In genomic region chr9:70257289-70258101, GRCm38 (mm10) we compare ENCODE assay signal across 8 mouse cellular contexts. TPM values are rescaled to one million over a fixed set of nuclear protein-coding genes. Genes with fewer than 3 reads are reported as not detected.
DNase-seq lines count a peak whose midpoint lies in the region; ATAC-seq and TF ChIP-seq lines count a peak whose summit lies in the region.

No protein-coding gene starts in this region.

- no peak for ATAC-seq in midbrain, embryonic 11.5 days (ENCODE audit: low FRiP score)
- ATAC-seq in midbrain, embryonic 16.5 days = no peak
- ATAC-seq in kidney, postnatal 0 days (replicated peaks; ENCODE audit: low FRiP score, low read depth) = peak; percentile 36; the same call in 1 of the 2 replicates
- no peak for ATAC-seq in neural tube, embryonic 11.5 days (ENCODE audit: insufficient read depth, low FRiP score, low TSS enrichment)
- ATAC-seq in forebrain, embryonic 15.5 days (replicated peaks) = no peak
- no peak for ATAC-seq in erythroblast, adult 5-6 weeks (replicated peaks; ENCODE audit: low FRiP score, poor library complexity, severe bottlenecking)

- H3K27ac ChIP-seq in midbrain, embryonic 11.5 days (ENCODE audit: low read depth, low read length) = no peak overlapping the region
- no peak overlapping the region for H3K27ac ChIP-seq in midbrain, embryonic 16.5 days (ENCODE audit: low read length)
- peak overlapping the region; percentile 20; the same call in 1 of the 2 replicates for H3K27ac ChIP-seq in brown adipose tissue, adult 24 weeks (replicated peaks; ENCODE audit: low read depth, low read length)
- H3K27ac ChIP-seq in kidney, postnatal 0 days = peak overlapping the region; percentile 13; the same call in 1 of the 2 replicates
- H3K27ac ChIP-seq in neural tube, embryonic 11.5 days (ENCODE audit: low read depth, low read length) = no peak overlapping the region
- no peak overlapping the region for H3K27ac ChIP-seq in forebrain, embryonic 15.5 days (replicated peaks)

- no peaks in the 10 kb centered on the region for H3K27me3 ChIP-seq in midbrain, embryonic 11.5 days (ENCODE audit: control insufficient read depth, insufficient read depth, low read length)
- no peaks in the 10 kb centered on the region for H3K27me3 ChIP-seq in midbrain, embryonic 16.5 days (ENCODE audit: control insufficient read depth, insufficient read depth, low read depth, low read length)
- H3K27me3 ChIP-seq in kidney, postnatal 0 days (ENCODE audit: insufficient read depth, low read length) = no peaks in the 10 kb centered on the region
- no peaks in the 10 kb centered on the region for H3K27me3 ChIP-seq in neural tube, embryonic 11.5 days (ENCODE audit: control insufficient read depth, insufficient read depth, low read length)
- no peaks in the 10 kb centered on the region for H3K27me3 ChIP-seq in forebrain, embryonic 15.5 days

- H3K4me3 ChIP-seq in midbrain, embryonic 11.5 days (ENCODE audit: low read depth, low read length) = no peak overlapping the region
- H3K4me3 ChIP-seq in midbrain, embryonic 16.5 days (ENCODE audit: low read depth, low read length) = no peak overlapping the region
- no peak overlapping the region for H3K4me3 ChIP-seq in brown adipose tissue, adult 24 weeks (ENCODE audit: insufficient read depth, low read depth, low read length)
- H3K4me3 ChIP-seq in kidney, postnatal 0 days (replicated peaks; ENCODE audit: low read depth, low read length) = no peak overlapping the region
- no peak overlapping the region for H3K4me3 ChIP-seq in neural tube, embryonic 11.5 days (ENCODE audit: low read depth, low read length)
- no peak overlapping the region for H3K4me3 ChIP-seq in forebrain, embryonic 15.5 days

- no peak overlapping the region; the same call in 1 of the 2 replicates for H3K4me2 ChIP-seq in midbrain, embryonic 11.5 days
- H3K4me2 ChIP-seq in midbrain, embryonic 16.5 days (ENCODE audit: low read length) = no peak overlapping the region
- H3K4me2 ChIP-seq in kidney, postnatal 0 days (ENCODE audit: low read length) = no peak overlapping the region
- H3K4me2 ChIP-seq in neural tube, embryonic 11.5 days (ENCODE audit: low read depth) = no peak overlapping the region
- no peak overlapping the region for H3K4me2 ChIP-seq in forebrain, embryonic 15.5 days (replicated peaks)

- DNase-seq in midbrain, embryonic 11.5 days (ENCODE audit: low spot score, missing footprints) = peak; percentile 71
- DNase-seq in kidney, postnatal 0 days (ENCODE audit: low spot score) = peak; percentile 85
- DNase-seq in neural tube, embryonic 11.5 days (ENCODE audit: low spot score) = peak; percentile 62
- DNase-seq in c-Kit-positive CD71-positive TER-119-positive erythroid progenitor cells, embryonic 14.5 days (ENCODE audit: low spot score) = no peak

- no peaks in the 10 kb centered on the region for H3K36me3 ChIP-seq in midbrain, embryonic 11.5 days (ENCODE audit: control insufficient read depth, insufficient read depth, low read length)
- H3K36me3 ChIP-seq in midbrain, embryonic 16.5 days (ENCODE audit: control insufficient read depth, insufficient read depth, low read length) = no peaks in the 10 kb centered on the region
- no peaks in the 10 kb centered on the region for H3K36me3 ChIP-seq in kidney, postnatal 0 days (ENCODE audit: insufficient read depth, low read length)
- no peaks in the 10 kb centered on the region for H3K36me3 ChIP-seq in neural tube, embryonic 11.5 days (ENCODE audit: control insufficient read depth, insufficient read depth, low read length)
- H3K36me3 ChIP-seq in forebrain, embryonic 15.5 days = no peaks in the 10 kb centered on the region

- peaks cover 5% of the 10 kb centered on the region for H3K4me1 ChIP-seq in midbrain, embryonic 11.5 days (ENCODE audit: control insufficient read depth, insufficient read depth, low read length)
- peaks cover 7% of the 10 kb centered on the region; the same call in 1 of the 2 replicates for H3K4me1 ChIP-seq in midbrain, embryonic 16.5 days (ENCODE audit: control insufficient read depth, insufficient read depth, low read length)
- H3K4me1 ChIP-seq in brown adipose tissue, adult 24 weeks (ENCODE audit: control insufficient read depth, insufficient read depth, insufficient read length, low read length) = peaks cover 50% of the 10 kb centered on the region
- peaks cover 19% of the 10 kb centered on the region for H3K4me1 ChIP-seq in kidney, postnatal 0 days (replicated peaks; ENCODE audit: insufficient read depth, low read length)
- peaks cover 8% of the 10 kb centered on the region for H3K4me1 ChIP-seq in neural tube, embryonic 11.5 days (ENCODE audit: control insufficient read depth, insufficient read depth, low read length)
- no peaks in the 10 kb centered on the region for H3K4me1 ChIP-seq in forebrain, embryonic 15.5 days

- 58% methylated on average over 13 of the region's 13 CpGs for WGBS in midbrain, embryonic 11.5 days
- 71% methylated on average over 13 of the region's 13 CpGs for WGBS in midbrain, embryonic 16.5 days
- WGBS in kidney, postnatal 0 days = 29% methylated on average over 13 of the region's 13 CpGs
- 41% methylated on average over 13 of the region's 13 CpGs for WGBS in neural tube, embryonic 11.5 days
- WGBS in forebrain, embryonic 15.5 days = 69% methylated on average over 13 of the region's 13 CpGs

- no peak for TF ChIP-seq CTCF in kidney, postnatal 0 days (IDR thresholded peaks at IDR 0.05; ENCODE audit: low read depth)

- no peaks in the 10 kb centered on the region for H3K9me3 ChIP-seq in midbrain, embryonic 11.5 days (ENCODE audit: control insufficient read depth, low read length)
- H3K9me3 ChIP-seq in midbrain, embryonic 16.5 days (replicated peaks; ENCODE audit: control insufficient read depth, low read length, poor library complexity, severe bottlenecking) = no peaks in the 10 kb centered on the region
- no peaks in the 10 kb centered on the region for H3K9me3 ChIP-seq in kidney, postnatal 0 days (replicated peaks; ENCODE audit: low read length)
- H3K9me3 ChIP-seq in neural tube, embryonic 11.5 days (ENCODE audit: control insufficient read depth, low read length) = no peaks in the 10 kb centered on the region
- H3K9me3 ChIP-seq in forebrain, embryonic 15.5 days = no peaks in the 10 kb centered on the region

- H3K9ac ChIP-seq in midbrain, embryonic 11.5 days (ENCODE audit: low read length) = no peak overlapping the region
- no peak overlapping the region for H3K9ac ChIP-seq in midbrain, embryonic 16.5 days (ENCODE audit: low read depth, low read length)
- no peak overlapping the region for H3K9ac ChIP-seq in kidney, postnatal 0 days (ENCODE audit: low read depth, low read length)
- no peak overlapping the region; the same call in 1 of the 2 replicates for H3K9ac ChIP-seq in neural tube, embryonic 11.5 days (ENCODE audit: low read length)
- H3K9ac ChIP-seq in forebrain, embryonic 15.5 days (replicated peaks) = no peak overlapping the region

RNA-seq across cellular contexts. Expression of gene Myo1e, which starts 50.3 kb away (rescaled TPM):
- 9.5 and 9.7 TPM in 2 replicates for polyA plus RNA-seq in midbrain, embryonic 11.5 days (2014; fragmentation: Nextera tagmentation; extraction: Ambion mirVana)
- polyA plus RNA-seq in midbrain, embryonic 16.5 days (2015; fragmentation: Nextera tagmentation; extraction: Ambion mirVana) = 6.1 and 6.5 TPM in 2 replicates
- polyA plus RNA-seq in brown adipose tissue, adult 24 weeks (2012; ENCODE audit: insufficient read depth, insufficient read length, missing spikeins) = 2.0 and 2.9 TPM in 2 replicates
- 17.0 and 20.2 TPM in 2 replicates for polyA plus RNA-seq in kidney, postnatal 0 days (2015; fragmentation: Nextera tagmentation; extraction: Ambion mirVana)
- 10.0 and 10.7 TPM in 2 replicates for polyA plus RNA-seq in neural tube, embryonic 11.5 days (2014; fragmentation: Nextera tagmentation; extraction: Ambion mirVana)
- 5.1 and 5.9 TPM in 2 replicates for polyA plus RNA-seq in forebrain, embryonic 15.5 days (2015; fragmentation: Nextera tagmentation; extraction: Ambion mirVana)
- total RNA-seq in erythroblast, adult 5-6 weeks (2015; ENCODE audit: low replicate concordance) = not detected in 2 replicates
- not detected in 2 replicates for total RNA-seq in erythroblast, adult 5-6 weeks (2017; ENCODE audit: low replicate concordance)

Comparison
In these comparisons a context has a peak if more than half of its experiments do, and no peak if none do; other contexts are left out.
1. H3K27ac ChIP-seq: peak in brown adipose tissue, adult 24 weeks (single experiment) and kidney, postnatal 0 days (single experiment); none in midbrain, embryonic 11.5 days (single experiment), midbrain, embryonic 16.5 days (single experiment), neural tube, embryonic 11.5 days (single experiment) and forebrain, embryonic 15.5 days (single experiment).